Mouse (Mus musculus) heart, postnatal 4 days (tissue): ENCODE measurements around the gene Gm10959. TPM values are rescaled to one million over a fixed set of nuclear protein-coding genes. Genes with fewer than 3 reads are reported as not detected.
"Not testable (repeated sequence)": the region's sequence is repeated elsewhere in the genome, so short reads cannot be mapped to it uniquely, and the experiment has no call there.

ENCODE experiments used
- DNase-seq: peaks from one replicate; pipeline ENCODE4 v3.0.0; 2021
- total RNA-seq, 2 experiments: library from RNA; stranded (reverse); gene quantifications; 2 replicates each; pipeline ENCODE4 v1.2.3; 2021

Gm10959 gene
- total RNA-seq = not detected

- DNase-seq = no peak
Measured at GRCm38 (mm10) chr3:122919260-122919659, at the start of gene Gm10959. Gene Gm10959, minus strand, starts transcription at chr3:122919360.

- no peak for DNase-seq
Measured at GRCm38 (mm10) chr3:122968391-122968790, 49.2 kb upstream of the Gm10959 start.

GRCm38 (mm10) chr3:122964301-122964700 lies 45.1 kb upstream of the Gm10959 start:
- DNase-seq = no peak

- no peak for DNase-seq
Measured at GRCm38 (mm10) chr3:122950129-122950528, 31.0 kb upstream of the Gm10959 start.

- DNase-seq = no peak
Measured at GRCm38 (mm10) chr3:122943387-122943890, 24.3 kb upstream of the Gm10959 start.

- DNase-seq = peak; percentile 77
Measured at GRCm38 (mm10) chr3:122939215-122939614, 20.1 kb upstream of the Gm10959 start.

GRCm38 (mm10) chr3:122937176-122937575 lies 18.0 kb upstream of the Gm10959 start:
- DNase-seq = not testable (repeated sequence)

GRCm38 (mm10) chr3:122932466-122932865 lies 13.3 kb upstream of the Gm10959 start:
- DNase-seq = no peak

- no peak for DNase-seq
Measured at GRCm38 (mm10) chr3:122929723-122930122, 10.6 kb upstream of the Gm10959 start.

- DNase-seq = peak; percentile 99
Measured at GRCm38 (mm10) chr3:122924009-122924914, 5.1 kb upstream of the Gm10959 start, which contains the start of gene 1810037I17Rik. Gene 1810037I17Rik, plus strand, starts transcription at chr3:122924203.

GRCm38 (mm10) chr3:122923147-122923546 lies 4.0 kb upstream of the Gm10959 start:
- no peak for DNase-seq

GRCm38 (mm10) chr3:122921676-122922527 lies 2.7 kb upstream of the Gm10959 start:
- DNase-seq = no peak

- DNase-seq = no peak
Measured at GRCm38 (mm10) chr3:122920572-122921435, 1.6 kb upstream of the Gm10959 start.

GRCm38 (mm10) chr3:122918672-122919071 lies 488 bp downstream of the Gm10959 start:
- no peak for DNase-seq

GRCm38 (mm10) chr3:122916191-122916680 lies 2.9 kb downstream of the Gm10959 start:
- no peak for DNase-seq

GRCm38 (mm10) chr3:122915493-122915892 lies 3.7 kb downstream of the Gm10959 start:
- no peak for DNase-seq

- DNase-seq = no peak
Measured at GRCm38 (mm10) chr3:122907841-122908240, 11.3 kb downstream of the Gm10959 start.

- DNase-seq = peak; percentile 60
Measured at GRCm38 (mm10) chr3:122903746-122904433, 15.3 kb downstream of the Gm10959 start.

- DNase-seq = no peak
Measured at GRCm38 (mm10) chr3:122898254-122898653, 20.9 kb downstream of the Gm10959 start.

GRCm38 (mm10) chr3:122895189-122895731 lies 23.9 kb downstream of the Gm10959 start:
- no peak for DNase-seq

GRCm38 (mm10) chr3:122894772-122895171 lies 24.4 kb downstream of the Gm10959 start, which contains the start of gene Fabp2:
Gene Fabp2, plus strand, starts transcription at chr3:122895072.
- DNase-seq = no peak
